Mouse (Mus musculus): Measurements from ENCODE around the gene Neurod2. TPM values are rescaled to one million over a fixed set of nuclear protein-coding genes. Genes with fewer than 3 reads are reported as not detected.

Gene Neurod2
- total and polyA plus RNA-seq, 2 experiments from 2014 or later, result 3.3 to 24.4 TPM

DNA sequence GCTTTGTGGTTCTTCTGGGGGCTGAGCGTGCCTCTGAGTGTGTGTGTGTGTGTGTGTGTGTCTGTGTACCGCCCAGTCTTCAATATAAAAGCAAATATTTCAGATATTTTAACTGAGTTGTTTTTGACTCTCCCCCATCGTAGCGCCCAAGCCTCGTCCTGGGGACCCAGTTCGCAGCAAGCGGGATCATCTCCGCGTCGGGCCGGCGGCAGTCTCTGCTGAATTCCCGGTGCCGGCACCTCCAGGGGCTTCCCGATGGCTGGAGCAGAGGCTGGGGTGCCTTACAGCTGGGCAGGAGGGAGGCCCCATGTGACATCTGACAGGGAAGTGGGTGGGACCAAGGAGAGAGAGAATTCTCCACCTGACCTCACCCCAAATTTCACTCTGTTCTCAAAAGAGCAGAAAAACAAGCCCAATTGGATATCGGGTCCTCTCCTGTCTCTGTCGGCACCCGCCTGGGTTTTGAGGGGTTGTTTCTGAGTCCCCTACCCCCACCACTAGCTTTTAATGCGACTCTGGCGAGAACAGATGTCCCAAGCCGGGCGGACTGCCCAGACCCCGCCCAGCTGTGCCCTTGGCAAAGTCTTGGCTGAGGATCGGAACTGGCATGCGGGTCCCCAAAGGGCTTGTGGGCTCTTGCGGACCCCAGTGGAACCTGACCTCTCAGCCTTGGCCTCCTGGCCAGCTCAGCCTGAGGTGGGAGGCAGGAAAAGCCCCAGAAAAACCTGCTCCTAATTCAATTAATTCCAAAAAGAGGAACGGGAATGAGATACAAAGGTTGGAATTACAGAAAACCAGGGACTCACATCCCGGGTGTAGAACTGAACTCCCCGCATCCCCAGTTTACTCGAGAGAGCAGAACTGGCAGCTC is 8.4 kb downstream of the Neurod2 start:
- no peak overlapping the region for H3K4me3 ChIP-seq (ENCODE audit: low read depth, low read length)
- peaks cover 80% of the 10 kb centered on the region for H3K27me3 ChIP-seq (ENCODE audit: insufficient read depth, low read length)
- ATAC-seq (ENCODE audit: low FRiP score) (no peak), DNase-seq (ENCODE audit: low spot score) (peak; percentile 69)
- no peak overlapping the region for H3K27ac ChIP-seq (ENCODE audit: low read depth, low read length)
- H3K9me3 ChIP-seq (ENCODE audit: low read length), result no peaks in the 10 kb centered on the region
- peak overlapping the region; percentile 13; the same call in 1 of the 2 replicates for H3K4me2 ChIP-seq (ENCODE audit: low read depth, low read length, poor library complexity, severe bottlenecking)
- no peak for TF ChIP-seq CTCF (IDR thresholded peaks at IDR 0.05)
- H3K4me1 ChIP-seq (ENCODE audit: insufficient read depth, low read length), result no peaks in the 10 kb centered on the region
- no peak overlapping the region for H3K9ac ChIP-seq (replicated peaks; ENCODE audit: low read length, poor library complexity, severe bottlenecking)
- 1% methylated on average over 30 of the region's 30 CpGs for WGBS
- H3K36me3 ChIP-seq (ENCODE audit: insufficient read depth, low read length), result no peaks in the 10 kb centered on the region

DNA sequence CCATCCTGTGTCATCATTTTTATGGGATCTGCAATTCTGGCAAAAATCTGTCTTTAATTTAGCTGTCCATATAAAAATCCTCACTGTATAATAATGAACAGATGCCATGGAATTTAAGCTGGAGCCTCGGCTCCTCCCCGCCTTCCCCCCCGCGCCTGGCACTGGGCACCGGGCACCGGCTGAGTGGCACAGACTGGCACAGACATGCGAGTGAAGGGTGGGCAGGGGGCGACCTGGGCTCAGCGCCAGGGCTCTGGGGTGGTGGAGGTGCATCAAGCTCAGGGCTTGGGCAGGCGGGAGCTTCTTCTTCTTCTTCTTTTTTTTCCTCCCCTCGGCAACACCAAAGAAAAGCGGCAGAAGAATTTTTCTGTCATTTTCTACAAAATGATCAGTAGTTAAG is 9.1 kb downstream of the Neurod2 start:
- ATAC-seq (ENCODE audit: low FRiP score), result no peak
- 4% methylated on average over 12 of the region's 12 CpGs for WGBS
- no peak overlapping the region for H3K4me3 ChIP-seq (ENCODE audit: low read depth, low read length)
- no peak overlapping the region for H3K27ac ChIP-seq (ENCODE audit: low read depth, low read length)
- H3K27me3 ChIP-seq (ENCODE audit: insufficient read depth, low read length), result peaks cover 80% of the 10 kb centered on the region
- DNase-seq (ENCODE audit: low spot score), result peak; percentile 61
- no peak overlapping the region for H3K4me2 ChIP-seq (ENCODE audit: low read depth, low read length, poor library complexity, severe bottlenecking)
- H3K9ac ChIP-seq (replicated peaks; ENCODE audit: low read length, poor library complexity, severe bottlenecking), result no peak overlapping the region
- no peaks in the 10 kb centered on the region for H3K9me3 ChIP-seq (ENCODE audit: low read length)
- TF ChIP-seq CTCF (IDR thresholded peaks at IDR 0.05), result no peak
- H3K36me3 ChIP-seq (ENCODE audit: insufficient read depth, low read length), result no peaks in the 10 kb centered on the region
- no peaks in the 10 kb centered on the region for H3K4me1 ChIP-seq (ENCODE audit: insufficient read depth, low read length)

DNA sequence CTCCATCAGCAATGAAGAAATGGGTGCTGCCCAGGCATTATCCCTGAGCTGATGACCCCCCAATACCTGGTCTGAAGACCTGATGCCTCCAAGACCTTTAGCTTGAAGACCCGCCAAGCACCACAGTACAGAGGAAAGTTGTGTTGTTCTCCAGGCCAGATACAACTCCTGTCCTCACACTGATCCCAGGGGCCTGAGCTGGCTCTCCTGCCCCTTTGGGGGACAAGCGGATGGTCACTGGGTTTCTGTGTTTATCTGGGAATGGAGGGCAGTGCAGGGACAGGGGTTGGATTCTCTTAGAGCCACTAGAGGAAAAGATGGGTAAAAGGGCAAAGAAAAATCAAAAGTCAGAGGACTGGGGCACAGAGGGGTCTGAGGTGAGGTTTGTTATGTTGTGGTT is 9.5 kb downstream of the Neurod2 start:
- TF ChIP-seq CTCF (IDR thresholded peaks at IDR 0.05), result no peak
- ATAC-seq (ENCODE audit: low FRiP score), result no peak
- WGBS, result 8% methylated on average over 2 of the region's 2 CpGs

DNA sequence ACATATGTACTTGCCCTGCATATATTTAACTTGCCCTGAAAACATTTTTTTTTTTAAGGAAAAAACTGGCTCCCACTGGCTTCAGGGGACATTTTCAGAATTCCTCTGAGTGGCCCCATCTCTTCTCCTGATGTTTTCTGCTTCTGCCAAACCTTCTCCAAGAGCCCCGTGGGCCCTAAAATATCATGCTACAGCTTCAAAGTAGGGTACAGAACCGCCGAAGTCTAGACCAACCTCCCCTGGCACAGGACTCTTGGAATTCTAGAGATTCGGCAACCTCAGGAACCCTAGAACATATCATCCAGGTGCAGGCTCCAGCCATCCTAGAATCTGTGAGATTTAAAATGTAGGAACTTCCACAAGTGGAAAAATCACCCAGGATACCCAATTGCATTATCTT is 9.9 kb downstream of the Neurod2 start:
- Histone ChIP-seq H3K4me3 (ENCODE audit: low read depth, low read length) (no peak overlapping the region), H3K4me2 (ENCODE audit: low read depth, low read length, poor library complexity, severe bottlenecking) (no peak overlapping the region), H3K36me3 (ENCODE audit: insufficient read depth, low read length) (no peaks in the 10 kb centered on the region), H3K27ac (ENCODE audit: low read depth, low read length) (no peak overlapping the region), H3K27me3 (ENCODE audit: insufficient read depth, low read length) (peaks cover 79% of the 10 kb centered on the region), H3K9me3 (ENCODE audit: low read length) (no peaks in the 10 kb centered on the region), H3K9ac (replicated peaks; ENCODE audit: low read length, poor library complexity, severe bottlenecking) (no peak overlapping the region), H3K4me1 (ENCODE audit: insufficient read depth, low read length) (no peaks in the 10 kb centered on the region)
- no peak for DNase-seq (ENCODE audit: low spot score)
- 11% methylated on average over 4 of the region's 4 CpGs for WGBS
- no peak for TF ChIP-seq CTCF (IDR thresholded peaks at IDR 0.05)
- ATAC-seq (ENCODE audit: low FRiP score), result no peak

More for the DNA sequence above, 9.5 kb downstream of the Neurod2 start:
- no peak overlapping the region for H3K9ac ChIP-seq (replicated peaks; ENCODE audit: low read length, poor library complexity, severe bottlenecking)
- H3K4me2 ChIP-seq (ENCODE audit: low read depth, low read length, poor library complexity, severe bottlenecking), result no peak overlapping the region
- no peaks in the 10 kb centered on the region for H3K36me3 ChIP-seq (ENCODE audit: insufficient read depth, low read length)
- no peaks in the 10 kb centered on the region for H3K9me3 ChIP-seq (ENCODE audit: low read length)
- no peak for DNase-seq (ENCODE audit: low spot score)
- no peak overlapping the region for H3K27ac ChIP-seq (ENCODE audit: low read depth, low read length)
- no peak overlapping the region for H3K4me3 ChIP-seq (ENCODE audit: low read depth, low read length)
- no peaks in the 10 kb centered on the region for H3K4me1 ChIP-seq (ENCODE audit: insufficient read depth, low read length)
- peaks cover 80% of the 10 kb centered on the region for H3K27me3 ChIP-seq (ENCODE audit: insufficient read depth, low read length)

DNA sequence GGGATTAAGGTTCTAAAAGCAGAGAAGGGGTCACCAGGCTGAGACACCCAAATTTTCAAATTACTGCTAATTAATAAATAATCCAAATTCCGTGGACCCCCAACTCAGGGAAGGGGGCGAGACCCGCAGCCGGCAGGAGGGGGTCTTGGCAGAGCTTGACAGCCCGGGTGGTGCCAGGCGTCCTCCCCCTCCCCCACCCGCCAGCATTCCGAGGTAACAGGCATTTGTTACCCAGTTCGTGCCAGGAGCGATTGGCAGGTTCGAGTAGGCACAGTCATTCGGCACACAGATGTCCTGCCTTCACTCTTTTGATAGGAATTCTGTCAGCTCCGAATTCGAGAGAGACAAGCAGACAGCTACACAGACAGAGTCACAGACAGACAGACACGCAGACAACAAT is 10.3 kb downstream of the Neurod2 start:
- Histone ChIP-seq H3K27ac (ENCODE audit: low read depth, low read length) (no peak overlapping the region), H3K4me2 (ENCODE audit: low read depth, low read length, poor library complexity, severe bottlenecking) (no peak overlapping the region), H3K9me3 (ENCODE audit: low read length) (no peaks in the 10 kb centered on the region), H3K27me3 (ENCODE audit: insufficient read depth, low read length) (peaks cover 75% of the 10 kb centered on the region), H3K36me3 (ENCODE audit: insufficient read depth, low read length) (no peaks in the 10 kb centered on the region), H3K9ac (replicated peaks; ENCODE audit: low read length, poor library complexity, severe bottlenecking) (no peak overlapping the region), H3K4me3 (ENCODE audit: low read depth, low read length) (no peak overlapping the region), H3K4me1 (ENCODE audit: insufficient read depth, low read length) (no peaks in the 10 kb centered on the region)
- 2% methylated on average over 15 of the region's 15 CpGs for WGBS
- ATAC-seq (ENCODE audit: low FRiP score) (no peak), DNase-seq (ENCODE audit: low spot score) (no peak)
- no peak for TF ChIP-seq CTCF (IDR thresholded peaks at IDR 0.05)

DNA sequence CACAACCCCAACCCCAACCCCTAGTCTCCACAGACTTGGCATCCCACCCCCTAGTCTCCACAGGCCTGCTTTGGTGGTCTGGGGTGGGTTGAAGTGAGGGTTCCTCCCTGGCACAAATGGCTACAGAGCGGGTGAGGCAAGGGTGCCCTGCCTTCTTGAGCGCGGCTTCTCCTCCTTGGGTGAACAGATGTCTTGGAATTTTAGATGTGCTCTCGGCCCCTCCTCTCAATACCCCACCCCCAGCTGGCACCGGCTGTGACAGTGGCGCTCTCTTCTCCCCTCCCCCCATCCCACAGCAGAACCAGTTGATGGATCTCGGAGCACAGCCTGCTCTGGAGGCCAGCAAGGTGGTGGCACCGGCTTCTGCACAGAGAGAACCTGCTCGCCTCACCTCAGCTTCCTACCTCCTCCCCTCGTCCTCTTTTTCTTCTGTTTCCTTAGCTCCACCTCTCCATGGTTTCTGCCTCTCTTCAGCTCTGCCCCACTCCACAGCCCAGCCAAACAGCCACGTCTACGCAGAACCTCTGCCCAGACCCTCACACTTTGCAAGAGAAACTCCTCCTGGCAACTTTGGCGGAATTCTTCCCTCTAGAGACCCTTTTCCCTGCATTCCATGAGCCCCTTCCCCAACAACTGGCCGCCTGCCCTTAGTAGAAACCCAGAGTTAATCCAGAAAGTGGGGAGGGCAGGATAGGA is 10.9 kb downstream of the Neurod2 start:
- DNase-seq (ENCODE audit: low spot score) (no peak), ATAC-seq (ENCODE audit: low FRiP score) (no peak)
- Histone ChIP-seq H3K27ac (ENCODE audit: low read depth, low read length) (no peak overlapping the region), H3K4me3 (ENCODE audit: low read depth, low read length) (no peak overlapping the region), H3K4me2 (ENCODE audit: low read depth, low read length, poor library complexity, severe bottlenecking) (no peak overlapping the region), H3K9ac (replicated peaks; ENCODE audit: low read length, poor library complexity, severe bottlenecking) (no peak overlapping the region), H3K4me1 (ENCODE audit: insufficient read depth, low read length) (no peaks in the 10 kb centered on the region), H3K36me3 (ENCODE audit: insufficient read depth, low read length) (no peaks in the 10 kb centered on the region), H3K9me3 (ENCODE audit: low read length) (no peaks in the 10 kb centered on the region), H3K27me3 (ENCODE audit: insufficient read depth, low read length) (peaks cover 74% of the 10 kb centered on the region)
- WGBS, result 3% methylated on average over 14 of the region's 14 CpGs
- TF ChIP-seq CTCF (IDR thresholded peaks at IDR 0.05), result no peak

Data from midbrain, postnatal 0 days (tissue).